Mouse (Mus musculus): ENCODE data around the gene Meltf. TPM values are rescaled to one million over a fixed set of nuclear protein-coding genes. Genes with fewer than 3 reads are reported as not detected.

The Meltf gene
- total RNA-seq, 2 experiments from 2014 or later = 0.20 to 0.29 TPM

- no peak for DNase-seq (ENCODE audit: low spot score in 2 of 2)
- Histone ChIP-seq H3K27ac (peak overlapping the region; percentile 95), H3K4me3 (peak overlapping the region; percentile 95)
- TF ChIP-seq CTCF (conservative IDR thresholded peaks at IDR 0.05) = no peak
These were observed 68.7 kb downstream of the Meltf start for GRCm38 (mm10) chr16:31947333-31947732.

DNA sequence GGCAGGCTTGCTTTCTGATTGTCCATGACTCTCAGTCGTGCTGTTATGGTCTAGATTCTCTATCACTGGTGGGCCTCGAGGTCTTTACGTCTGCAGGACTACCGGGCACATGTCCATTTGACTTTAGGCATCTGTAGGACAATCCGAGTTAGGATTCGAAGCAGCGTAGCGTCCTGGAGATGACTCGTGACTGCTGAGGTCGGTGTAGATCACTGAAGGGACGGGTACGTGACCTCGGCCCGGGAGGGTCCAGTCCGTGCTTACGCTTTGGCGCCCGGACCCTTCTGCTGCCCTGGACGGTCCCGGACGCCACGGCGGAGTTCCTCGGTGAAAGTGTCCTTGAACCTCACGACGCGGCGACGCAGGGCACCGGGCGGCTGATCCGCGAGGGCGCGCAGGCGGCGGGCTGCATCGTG is 69.3 kb downstream of the Meltf start:
- TF ChIP-seq CTCF (conservative IDR thresholded peaks at IDR 0.05) = no peak
- no peak for DNase-seq (ENCODE audit: low spot score in 2 of 2)

GRCm38 (mm10) chr16:31948345-31948774 is 69.8 kb downstream of the Meltf start, which contains the start of the genes 0610012G03Rik and Ncbp2:
Gene 0610012G03Rik (minus strand): TSS chr16:31948494.
Gene Ncbp2 (plus strand): TSS chr16:31948513.
- peak; percentile 96 to 99 for DNase-seq (ENCODE audit: low spot score in 2 of 2)
- peak within 1 kb of the TSS; percentile 95 for H3K27ac ChIP-seq
- H3K4me3 ChIP-seq = peak within 1 kb of the TSS; percentile 95
- TF ChIP-seq CTCF (conservative IDR thresholded peaks at IDR 0.05) = peak; percentile 46

More for the DNA sequence above, 69.3 kb downstream of the Meltf start:
- H3K4me3 ChIP-seq = peak overlapping the region; percentile 95
- peak overlapping the region; percentile 95 for H3K27ac ChIP-seq

Other genes starting within 250 kb of the Meltf start
- 10 to 100 TPM; 86.2 to 86.4 TPM for gene Dlg1, start 215.4 kb upstream of the Meltf start, total RNA-seq (2021)
- 10 to 100 TPM; 11.9 to 15.6 TPM for gene Pigz, start 55.0 kb downstream of the Meltf start, total RNA-seq (2021)
- gene 0610012G03Rik, start 69.7 kb downstream of the Meltf start, total RNA-seq (2021) = 10 to 100 TPM; 37.6 to 42.1 TPM
- gene Ncbp2, start 69.7 kb downstream of the Meltf start, total RNA-seq (2021) = 10 to 100 TPM; 49.5 to 52.3 TPM
- 10 to 100 TPM; 37.5 to 37.6 TPM for gene Senp5, start 124.5 kb downstream of the Meltf start, total RNA-seq (2021)
- 10 to 100 TPM; 29.2 to 29.7 TPM for gene Pak2, start 200.5 kb downstream of the Meltf start, total RNA-seq (2021)
- 10 to 100 TPM; 24.2 to 27.3 TPM for gene Pigx, start 220.9 kb downstream of the Meltf start, total RNA-seq (2021)
- 10 to 100 TPM; 62.8 to 65.5 TPM for gene Cep19, start 221.0 kb downstream of the Meltf start, total RNA-seq (2021)